Mouse (Mus musculus) embryonic facial prominence, embryonic 13.5 days (tissue): ENCODE results near the gene Pnpla5. TPM values are rescaled to one million over a fixed set of nuclear protein-coding genes. Genes with fewer than 3 reads are reported as not detected.

Experiments used
- ATAC-seq: fragments of 200-750 bp; cut with Nextera tagmentation; 2 replicates; pipeline ENCODE4 v1.8.0; 2017; ENCODE audit warnings: low read depth; ENCODE audit not compliant: insufficient number of reproducible peaks, insufficient read depth, low FRiP score, low TSS enrichment
- H3K27ac ChIP-seq: fragments of 300-500 bp; sonication (generic); 2 replicates; pipeline ENCODE4 v1.5.1; 2015; ENCODE audit warnings: moderate library complexity, mild to moderate bottlenecking, inconsistent platforms
- H3K27me3 ChIP-seq: fragments of 300-500 bp; sonication (generic); 2 replicates; pipeline ENCODE4 v1.6.1; 2015; ENCODE audit warnings: mild to moderate bottlenecking, inconsistent platforms
- H3K36me3 ChIP-seq: fragments of 300-500 bp; sonication (generic); 2 replicates; pipeline ENCODE4 v1.6.1; 2015; ENCODE audit warnings: mild to moderate bottlenecking, inconsistent platforms
- H3K4me1 ChIP-seq: fragments of 300-500 bp; sonication (generic); 2 replicates; pipeline ENCODE4 v1.6.1; 2015; ENCODE audit warnings: inconsistent platforms
- H3K4me2 ChIP-seq: fragments of 300-500 bp; sonication (generic); 2 replicates; pipeline ENCODE4 v1.6.1; 2015; ENCODE audit warnings: moderate library complexity, mild to moderate bottlenecking, inconsistent platforms
- H3K4me3 ChIP-seq: fragments of 300-500 bp; sonication (generic); 2 replicates; pipeline ENCODE4 v1.5.1; 2015; ENCODE audit warnings: mild to moderate bottlenecking, inconsistent platforms
- H3K9ac ChIP-seq: fragments of 300-500 bp; sonication (generic); 2 replicates; pipeline ENCODE4 v1.6.1; 2015; ENCODE audit warnings: mild to moderate bottlenecking, inconsistent platforms
- H3K9me3 ChIP-seq: fragments of 300-500 bp; sonication (generic); 2 replicates; pipeline ENCODE4 v1.6.1; 2016; ENCODE audit warnings: inconsistent platforms
- WGBS: fragments of 180-500 bp; shearing (Covaris S2); methylation state at CpG from one replicate; pipeline ENCODE4 v1.1.7; 2015; ENCODE audit warnings: mixed read lengths; 5-methylcytosine and 5-hydroxymethylcytosine counted together
- polyA plus RNA-seq: library from polyadenylated mRNA; unstranded; fragments of >200 nt; fragmentation: Nextera tagmentation; extraction: Ambion mirVana; gene quantifications from 2 replicates; pipeline ENCODE4 v1.2.1, GENCODE M21; 2015

The Pnpla5 gene
- polyA plus RNA-seq, 1 experiment from 2014 or later, result not detected

GRCm38 (mm10) chr15:84136473-84137415, 13.8 kb upstream of the Pnpla5 start:
- ATAC-seq, result no peak
- Histone ChIP-seq H3K4me3 (no peak overlapping the region), H3K4me2 (no peak overlapping the region), H3K9ac (no peak overlapping the region), H3K4me1 (no peaks in the 10 kb centered on the region), H3K27ac (no peak overlapping the region), H3K27me3 (no peaks in the 10 kb centered on the region), H3K9me3 (no peaks in the 10 kb centered on the region; the same call in 1 of the 2 replicates), H3K36me3 (no peaks in the 10 kb centered on the region)
- WGBS, result 25% methylated on average over 12 of the region's 12 CpGs

GRCm38 (mm10) chr15:84135472-84135871, 12.5 kb upstream of the Pnpla5 start:
- WGBS, result 84% methylated on average over 5 of the region's 5 CpGs
- H3K4me1 ChIP-seq, result no peaks in the 10 kb centered on the region
- H3K27me3 ChIP-seq, result no peaks in the 10 kb centered on the region
- ATAC-seq, result no peak
- H3K4me2 ChIP-seq, result no peak overlapping the region
- no peak overlapping the region for H3K9ac ChIP-seq
- H3K4me3 ChIP-seq, result no peak overlapping the region
- no peaks in the 10 kb centered on the region for H3K36me3 ChIP-seq
- no peaks in the 10 kb centered on the region; the same call in 1 of the 2 replicates for H3K9me3 ChIP-seq
- no peak overlapping the region for H3K27ac ChIP-seq

GRCm38 (mm10) chr15:84133440-84133839, 10.5 kb upstream of the Pnpla5 start:
- no peaks in the 10 kb centered on the region; the same call in 1 of the 2 replicates for H3K9me3 ChIP-seq
- ATAC-seq, result no peak
- H3K4me2 ChIP-seq, result no peak overlapping the region
- H3K36me3 ChIP-seq, result no peaks in the 10 kb centered on the region
- no peaks in the 10 kb centered on the region for H3K4me1 ChIP-seq
- H3K4me3 ChIP-seq, result no peak overlapping the region
- WGBS, result 67% methylated on average over 4 of the region's 4 CpGs
- no peak overlapping the region for H3K9ac ChIP-seq
- no peak overlapping the region for H3K27ac ChIP-seq
- no peaks in the 10 kb centered on the region for H3K27me3 ChIP-seq

- H3K27me3 ChIP-seq, result no peaks in the 10 kb centered on the region
- no peak overlapping the region for H3K4me2 ChIP-seq
- H3K9me3 ChIP-seq, result no peaks in the 10 kb centered on the region; the same call in 1 of the 2 replicates
- H3K4me1 ChIP-seq, result no peaks in the 10 kb centered on the region
- ATAC-seq, result no peak
- H3K36me3 ChIP-seq, result no peaks in the 10 kb centered on the region
- 94% methylated on average over 7 of the region's 7 CpGs for WGBS
- no peak overlapping the region for H3K27ac ChIP-seq
- H3K4me3 ChIP-seq, result no peak overlapping the region
- H3K9ac ChIP-seq, result no peak overlapping the region
Observed at GRCm38 (mm10) chr15:84131971-84132370, 9.0 kb upstream of the Pnpla5 start.

GRCm38 (mm10) chr15:84131096-84131786, 8.3 kb upstream of the Pnpla5 start:
- Histone ChIP-seq H3K9ac (no peak overlapping the region), H3K27me3 (no peaks in the 10 kb centered on the region), H3K4me2 (no peak overlapping the region), H3K4me3 (no peak overlapping the region), H3K4me1 (no peaks in the 10 kb centered on the region), H3K27ac (no peak overlapping the region), H3K36me3 (no peaks in the 10 kb centered on the region), H3K9me3 (no peaks in the 10 kb centered on the region; the same call in 1 of the 2 replicates)
- ATAC-seq, result no peak
- 65% methylated on average over 16 of the region's 16 CpGs for WGBS

GRCm38 (mm10) chr15:84126871-84127270, 3.9 kb upstream of the Pnpla5 start:
- H3K27ac ChIP-seq, result no peak overlapping the region
- no peaks in the 10 kb centered on the region for H3K4me1 ChIP-seq
- H3K4me2 ChIP-seq, result no peak overlapping the region
- no peak for ATAC-seq
- 28% methylated on average over 5 of the region's 5 CpGs for WGBS
- no peaks in the 10 kb centered on the region for H3K27me3 ChIP-seq
- H3K9me3 ChIP-seq, result no peaks in the 10 kb centered on the region
- H3K9ac ChIP-seq, result no peak overlapping the region
- no peaks in the 10 kb centered on the region for H3K36me3 ChIP-seq
- H3K4me3 ChIP-seq, result no peak overlapping the region

- H3K4me1 ChIP-seq, result no peaks in the 10 kb centered on the region
- no peak overlapping the region for H3K4me3 ChIP-seq
- no peaks in the 10 kb centered on the region for H3K9me3 ChIP-seq
- H3K27ac ChIP-seq, result no peak overlapping the region
- H3K27me3 ChIP-seq, result no peaks in the 10 kb centered on the region
- no peak overlapping the region for H3K4me2 ChIP-seq
- WGBS, result 67% methylated on average over 4 of the region's 4 CpGs
- no peaks in the 10 kb centered on the region for H3K36me3 ChIP-seq
- no peak for ATAC-seq
- H3K9ac ChIP-seq, result no peak overlapping the region
Observed at GRCm38 (mm10) chr15:84126447-84126846, 3.5 kb upstream of the Pnpla5 start.

- 60% methylated on average over 7 of the region's 7 CpGs for WGBS
- Histone ChIP-seq H3K9me3 (no peaks in the 10 kb centered on the region), H3K4me3 (no peak overlapping the region), H3K9ac (no peak overlapping the region), H3K27ac (no peak overlapping the region), H3K36me3 (no peaks in the 10 kb centered on the region), H3K4me2 (no peak overlapping the region), H3K4me1 (no peaks in the 10 kb centered on the region), H3K27me3 (no peaks in the 10 kb centered on the region)
- no peak for ATAC-seq
Observed at GRCm38 (mm10) chr15:84124086-84124485, 1.1 kb upstream of the Pnpla5 start.

GRCm38 (mm10) chr15:84121036-84121435, 1.9 kb downstream of the Pnpla5 start:
- no peaks in the 10 kb centered on the region for H3K4me1 ChIP-seq
- no peak overlapping the region for H3K9ac ChIP-seq
- H3K4me3 ChIP-seq, result no peak overlapping the region
- H3K27ac ChIP-seq, result no peak overlapping the region
- no peak for ATAC-seq
- H3K9me3 ChIP-seq, result peaks cover 2% of the 10 kb centered on the region; the same call in 1 of the 2 replicates
- H3K4me2 ChIP-seq, result no peak overlapping the region
- 68% methylated on average over 7 of the region's 7 CpGs for WGBS
- H3K27me3 ChIP-seq, result no peaks in the 10 kb centered on the region
- H3K36me3 ChIP-seq, result no peaks in the 10 kb centered on the region

- no peak for ATAC-seq
- Histone ChIP-seq H3K4me2 (no peak overlapping the region), H3K27me3 (no peaks in the 10 kb centered on the region), H3K4me3 (no peak overlapping the region), H3K4me1 (no peaks in the 10 kb centered on the region), H3K27ac (no peak overlapping the region), H3K9me3 (peaks cover 2% of the 10 kb centered on the region; the same call in 1 of the 2 replicates), H3K36me3 (no peaks in the 10 kb centered on the region), H3K9ac (no peak overlapping the region)
- WGBS, result 20% methylated on average over 6 of the region's 6 CpGs
Observed at GRCm38 (mm10) chr15:84120612-84121011, 2.4 kb downstream of the Pnpla5 start.

GRCm38 (mm10) chr15:84116466-84116865, 6.5 kb downstream of the Pnpla5 start:
- H3K36me3 ChIP-seq, result no peaks in the 10 kb centered on the region
- no peak overlapping the region for H3K9ac ChIP-seq
- H3K27me3 ChIP-seq, result no peaks in the 10 kb centered on the region
- H3K27ac ChIP-seq, result no peak overlapping the region
- peaks cover 2% of the 10 kb centered on the region; the same call in 1 of the 2 replicates for H3K9me3 ChIP-seq
- whole genome bisulfite sequencing, result 87% methylated on average over 1 of the region's 1 CpGs
- H3K4me2 ChIP-seq, result no peak overlapping the region
- H3K4me3 ChIP-seq, result no peak overlapping the region
- no peaks in the 10 kb centered on the region for H3K4me1 ChIP-seq
- ATAC-seq, result no peak
